Mouse (Mus musculus) E14TG2a.4 (cell line): ENCODE measurements around the gene Slc50a1.

Source experiments
- H3K27me3 ChIP-seq: 2 replicates; pipeline ENCODE4 v1.6.1; 2014; ENCODE audit warnings: low read length, control low read depth; ENCODE audit not compliant: insufficient read depth
- H3K36me3 ChIP-seq: 2 replicates; pipeline ENCODE4 v1.6.1; 2014; ENCODE audit warnings: low read length, control low read depth; ENCODE audit not compliant: insufficient read depth
- H3K4me1 ChIP-seq: replicated peaks from 2 replicates; pipeline ENCODE4 v1.6.1; 2014; ENCODE audit warnings: low read depth, low read length, control low read depth
- H3K4me3 ChIP-seq: replicated peaks from 2 replicates; pipeline ENCODE4 v1.5.1; 2014; ENCODE audit warnings: mild to moderate bottlenecking, low read length
- H3K9me3 ChIP-seq: 2 replicates; pipeline ENCODE4 v1.6.1; 2014; ENCODE audit warnings: low read length, control low read depth
- CTCF ChIP-seq: conservative IDR thresholded peaks from 2 replicates; pipeline ENCODE4 v1.5.1; 2014; ENCODE audit warnings: low read length
- NANOG ChIP-seq: IDR thresholded peaks from 2 replicates; pipeline ENCODE4 v1.6.1; 2014; ENCODE audit warnings: borderline replicate concordance, low read length, mixed read lengths
- POU5F1 ChIP-seq: IDR thresholded peaks from 2 replicates; pipeline ENCODE4 v1.6.1; 2014; ENCODE audit warnings: low read length, borderline replicate concordance

Slc50a1 gene

GRCm38 (mm10) chr3:89315195-89315929 lies 45.0 kb upstream of the Slc50a1 start:
- peak overlapping the region; percentile 75 for H3K4me3 ChIP-seq
- no peak for TF ChIP-seq NANOG
- no peak for TF ChIP-seq POU5F1
- peak; percentile 74 for TF ChIP-seq CTCF
- peaks cover 38% of the 10 kb centered on the region for H3K27me3 ChIP-seq
- peaks cover 64% of the 10 kb centered on the region for H3K4me1 ChIP-seq
- H3K9me3 ChIP-seq, result no peaks in the 10 kb centered on the region
- no peaks in the 10 kb centered on the region for H3K36me3 ChIP-seq

GRCm38 (mm10) chr3:89314791-89315190 lies 44.4 kb upstream of the Slc50a1 start:
- TF ChIP-seq CTCF, result no peak
- TF ChIP-seq NANOG, result no peak
- no peak for TF ChIP-seq POU5F1
- Histone ChIP-seq H3K4me3 (peak overlapping the region; percentile 75), H3K4me1 (peaks cover 58% of the 10 kb centered on the region), H3K36me3 (no peaks in the 10 kb centered on the region), H3K9me3 (no peaks in the 10 kb centered on the region), H3K27me3 (peaks cover 33% of the 10 kb centered on the region)

- no peak for TF ChIP-seq NANOG
- no peak for TF ChIP-seq POU5F1
- TF ChIP-seq CTCF, result no peak
- H3K9me3 ChIP-seq, result no peaks in the 10 kb centered on the region
- peaks cover 32% of the 10 kb centered on the region for H3K27me3 ChIP-seq
- peaks cover 56% of the 10 kb centered on the region for H3K4me1 ChIP-seq
- no peaks in the 10 kb centered on the region for H3K36me3 ChIP-seq
- H3K4me3 ChIP-seq, result peak overlapping the region; percentile 75; the same call in 1 of the 2 replicates
Observed at GRCm38 (mm10) chr3:89314340-89314739, 44.0 kb upstream of the Slc50a1 start.

GRCm38 (mm10) chr3:89308089-89308488 lies 37.7 kb upstream of the Slc50a1 start:
- Histone ChIP-seq H3K27me3 (peaks cover 9% of the 10 kb centered on the region; the same call in 1 of the 2 replicates), H3K4me1 (peaks cover 40% of the 10 kb centered on the region), H3K4me3 (no peak overlapping the region), H3K9me3 (no peaks in the 10 kb centered on the region), H3K36me3 (no peaks in the 10 kb centered on the region)
- peak; percentile 88 for TF ChIP-seq CTCF
- TF ChIP-seq NANOG, result no peak

- H3K4me3 ChIP-seq, result no peak overlapping the region
- H3K9me3 ChIP-seq, result no peaks in the 10 kb centered on the region
- H3K27me3 ChIP-seq, result peaks cover 14% of the 10 kb centered on the region; the same call in 1 of the 2 replicates
- H3K4me1 ChIP-seq, result peaks cover 40% of the 10 kb centered on the region
- no peaks in the 10 kb centered on the region for H3K36me3 ChIP-seq
- TF ChIP-seq CTCF (no peak), NANOG (no peak), POU5F1 (no peak)
Observed at GRCm38 (mm10) chr3:89305551-89306325, 35.4 kb upstream of the Slc50a1 start.

GRCm38 (mm10) chr3:89305105-89305504 lies 34.7 kb upstream of the Slc50a1 start:
- TF ChIP-seq CTCF, result no peak
- TF ChIP-seq NANOG, result no peak
- TF ChIP-seq POU5F1, result no peak
- peaks cover 17% of the 10 kb centered on the region; the same call in 1 of the 2 replicates for H3K27me3 ChIP-seq
- H3K36me3 ChIP-seq, result no peaks in the 10 kb centered on the region
- no peaks in the 10 kb centered on the region for H3K9me3 ChIP-seq
- no peak overlapping the region for H3K4me3 ChIP-seq
- peaks cover 43% of the 10 kb centered on the region for H3K4me1 ChIP-seq

GRCm38 (mm10) chr3:89304440-89304839 lies 34.1 kb upstream of the Slc50a1 start:
- peaks cover 50% of the 10 kb centered on the region for H3K4me1 ChIP-seq
- no peaks in the 10 kb centered on the region for H3K36me3 ChIP-seq
- H3K27me3 ChIP-seq, result peaks cover 16% of the 10 kb centered on the region; the same call in 1 of the 2 replicates
- TF ChIP-seq NANOG (no peak), CTCF (no peak), POU5F1 (no peak)
- no peak overlapping the region for H3K4me3 ChIP-seq
- H3K9me3 ChIP-seq, result no peaks in the 10 kb centered on the region

- no peak overlapping the region for H3K4me3 ChIP-seq
- H3K27me3 ChIP-seq, result peaks cover 17% of the 10 kb centered on the region; the same call in 1 of the 2 replicates
- TF ChIP-seq POU5F1 (no peak), CTCF (no peak), NANOG (no peak)
- peaks cover 41% of the 10 kb centered on the region for H3K4me1 ChIP-seq
- no peaks in the 10 kb centered on the region for H3K36me3 ChIP-seq
- H3K9me3 ChIP-seq, result no peaks in the 10 kb centered on the region
Observed at GRCm38 (mm10) chr3:89300514-89300913, 30.1 kb upstream of the Slc50a1 start.
